Mouse (Mus musculus) midbrain, postnatal 0 days (tissue): ENCODE data around the gene Ccne1. TPM values are rescaled to one million over a fixed set of nuclear protein-coding genes. Genes with fewer than 3 reads are reported as not detected.

ENCODE experiments used
- ATAC-seq: fragments of 200-750 bp; cut with Nextera tagmentation; 2 replicates; pipeline ENCODE4 v1.8.0; 2017; ENCODE audit warnings: moderate number of reproducible peaks, mild to moderate bottlenecking, moderate TSS enrichment, moderate library complexity; ENCODE audit not compliant: low FRiP score
- DNase-seq: peaks from one replicate; pipeline ENCODE4 v3.0.0-alpha.2; 2015; ENCODE audit warnings: low spot score
- H3K27ac ChIP-seq: fragments of 300-500 bp; sonication (generic); 2 replicates; pipeline ENCODE4 v1.5.1; 2014; ENCODE audit warnings: low read depth, mild to moderate bottlenecking, low read length, mixed read lengths
- H3K27me3 ChIP-seq: fragments of 300-500 bp; sonication (generic); 2 replicates; pipeline ENCODE4 v1.6.1; 2014; ENCODE audit warnings: low read length, control low read depth, mixed read lengths; ENCODE audit not compliant: insufficient read depth
- H3K36me3 ChIP-seq: fragments of 300-500 bp; sonication (generic); 2 replicates; pipeline ENCODE4 v1.6.1; 2014; ENCODE audit warnings: low read length, control low read depth, mixed read lengths; ENCODE audit not compliant: insufficient read depth
- H3K4me1 ChIP-seq: fragments of 300-500 bp; sonication (generic); 2 replicates; pipeline ENCODE4 v1.6.1; 2014; ENCODE audit warnings: mild to moderate bottlenecking, control low read depth, antibody characterized with exemption, low read length, mixed read lengths; ENCODE audit not compliant: insufficient read depth
- H3K4me2 ChIP-seq: fragments of 300-500 bp; sonication (generic); 2 replicates; pipeline ENCODE4 v1.6.1; 2014; ENCODE audit warnings: low read depth, mild to moderate bottlenecking, low read length, mixed read lengths; ENCODE audit not compliant: poor library complexity, severe bottlenecking
- H3K4me3 ChIP-seq: fragments of 300-500 bp; sonication (generic); 2 replicates; pipeline ENCODE4 v1.5.1; 2014; ENCODE audit warnings: low read depth, mild to moderate bottlenecking, low read length, moderate library complexity
- H3K9ac ChIP-seq: fragments of 300-500 bp; sonication (generic); replicated peaks from 2 replicates; pipeline ENCODE4 v1.6.1; 2014; ENCODE audit warnings: mild to moderate bottlenecking, low read length, moderate library complexity, mixed read lengths; ENCODE audit not compliant: poor library complexity, severe bottlenecking
- H3K9me3 ChIP-seq: fragments of 300-500 bp; sonication (generic); 2 replicates; pipeline ENCODE4 v1.6.1; 2016; ENCODE audit warnings: low read length, control low read depth
- CTCF ChIP-seq: IDR thresholded peaks from 2 replicates; pipeline ENCODE4 v1.5.1; 2016; ENCODE audit warnings: antibody characterized with exemption, mild to moderate bottlenecking
- WGBS: fragments of 180-500 bp; shearing (Covaris S2); extraction: QIAGEN DNeasy Blood & Tissue Kit; methylation state at CpG from one replicate; pipeline ENCODE4 v1.1.7; 2014; 5-methylcytosine and 5-hydroxymethylcytosine counted together
- polyA plus RNA-seq: library from polyadenylated mRNA; unstranded; fragments of >200 nt; fragmentation: Nextera tagmentation; extraction: Ambion mirVana; gene quantifications from 2 replicates; pipeline ENCODE4 v1.2.1, GENCODE M21; 2015
- total RNA-seq: library from RNA; depleted of rRNA; stranded (reverse); fragments of >200 nt; gene quantifications from 2 replicates; pipeline ENCODE4 v1.2.3, GENCODE M21; 2014

Gene Ccne1
- total and polyA plus RNA-seq, 2 experiments from 2014 or later = 9.5 to 13.2 TPM

GRCm38 (mm10) chr7:38106711-38107311, 523 bp downstream of the Ccne1 start:
- Histone ChIP-seq H3K27me3 (no peaks in the 10 kb centered on the region), H3K27ac (no peak overlapping the region), H3K9ac (peak overlapping the region; percentile 64), H3K9me3 (no peaks in the 10 kb centered on the region), H3K36me3 (peaks cover 6% of the 10 kb centered on the region; the same call in 1 of the 2 replicates), H3K4me3 (peak overlapping the region; percentile 74), H3K4me1 (no peaks in the 10 kb centered on the region), H3K4me2 (peak overlapping the region; percentile 97)
- ATAC-seq (no peak; the same call in 1 of the 2 replicates), DNase-seq (no peak)
- no peak for TF ChIP-seq CTCF
- under 1% methylated on average over 46 of the region's 47 CpGs for WGBS

GRCm38 (mm10) chr7:38105379-38105778, 2.0 kb downstream of the Ccne1 start:
- Histone ChIP-seq H3K27ac (no peak overlapping the region), H3K27me3 (no peaks in the 10 kb centered on the region), H3K4me1 (no peaks in the 10 kb centered on the region), H3K36me3 (peaks cover 6% of the 10 kb centered on the region; the same call in 1 of the 2 replicates), H3K9ac (no peak overlapping the region), H3K9me3 (no peaks in the 10 kb centered on the region), H3K4me2 (no peak overlapping the region), H3K4me3 (no peak overlapping the region)
- no peak for DNase-seq
- TF ChIP-seq CTCF = no peak
- 91% methylated on average over 3 of the region's 3 CpGs for WGBS
- ATAC-seq = no peak

GRCm38 (mm10) chr7:38104097-38104496, 3.2 kb downstream of the Ccne1 start:
- H3K27ac ChIP-seq = no peak overlapping the region
- H3K4me1 ChIP-seq = no peaks in the 10 kb centered on the region
- DNase-seq (no peak), ATAC-seq (no peak)
- H3K36me3 ChIP-seq = peaks cover 15% of the 10 kb centered on the region; the same call in 1 of the 2 replicates
- H3K9me3 ChIP-seq = no peaks in the 10 kb centered on the region
- no peak for TF ChIP-seq CTCF
- 74% methylated on average over 5 of the region's 5 CpGs for WGBS
- no peak overlapping the region for H3K9ac ChIP-seq
- H3K4me2 ChIP-seq = no peak overlapping the region
- H3K27me3 ChIP-seq = no peaks in the 10 kb centered on the region
- H3K4me3 ChIP-seq = no peak overlapping the region

- no peaks in the 10 kb centered on the region for H3K27me3 ChIP-seq
- no peaks in the 10 kb centered on the region for H3K4me1 ChIP-seq
- no peak overlapping the region for H3K27ac ChIP-seq
- no peak for ATAC-seq
- no peak for TF ChIP-seq CTCF
- no peak for DNase-seq
- H3K4me2 ChIP-seq = no peak overlapping the region
- no peaks in the 10 kb centered on the region for H3K9me3 ChIP-seq
- H3K36me3 ChIP-seq = peaks cover 14% of the 10 kb centered on the region
- no peak overlapping the region for H3K9ac ChIP-seq
- H3K4me3 ChIP-seq = no peak overlapping the region
- WGBS = 89% methylated on average over 6 of the region's 6 CpGs
These were observed 13.0 kb downstream of the Ccne1 start for GRCm38 (mm10) chr7:38094353-38094752.

GRCm38 (mm10) chr7:38093101-38093500, 14.2 kb downstream of the Ccne1 start:
- DNase-seq (no peak), ATAC-seq (no peak)
- H3K27ac ChIP-seq = no peak overlapping the region
- H3K4me3 ChIP-seq = no peak overlapping the region
- WGBS = 61% methylated on average over 2 of the region's 2 CpGs
- H3K4me2 ChIP-seq = no peak overlapping the region
- H3K9me3 ChIP-seq = no peaks in the 10 kb centered on the region
- TF ChIP-seq CTCF = no peak
- H3K27me3 ChIP-seq = no peaks in the 10 kb centered on the region; the same call in 1 of the 2 replicates
- H3K36me3 ChIP-seq = peaks cover 6% of the 10 kb centered on the region
- no peak overlapping the region for H3K9ac ChIP-seq
- no peaks in the 10 kb centered on the region for H3K4me1 ChIP-seq

- DNase-seq (no peak), ATAC-seq (no peak)
- Histone ChIP-seq H3K9me3 (no peaks in the 10 kb centered on the region), H3K36me3 (no peaks in the 10 kb centered on the region), H3K9ac (no peak overlapping the region), H3K4me2 (no peak overlapping the region), H3K27ac (no peak overlapping the region), H3K27me3 (peaks cover 12% of the 10 kb centered on the region), H3K4me1 (no peaks in the 10 kb centered on the region), H3K4me3 (no peak overlapping the region)
- 86% methylated on average over 7 of the region's 7 CpGs for WGBS
- TF ChIP-seq CTCF = no peak
These were observed 17.2 kb downstream of the Ccne1 start for GRCm38 (mm10) chr7:38089930-38090675.
